Mouse (Mus musculus): ENCODE measurements around the gene Grin2d. TPM values are rescaled to one million over a fixed set of nuclear protein-coding genes. Genes with fewer than 3 reads are reported as not detected.

Grin2d gene
- polyA plus RNA-seq, 1 experiment from 2014 or later: 0.75 TPM

GRCm38 (mm10) chr7:45793969-45794585 is 84.1 kb downstream of the Grin2d start:
- 82% methylated on average over 25 of the region's 44 CpGs for WGBS
- H3K27me3 ChIP-seq (replicated peaks; ENCODE audit: insufficient read depth, low read length): peaks cover 3% of the 10 kb centered on the region; the same call in 1 of the 2 replicates

GRCm38 (mm10) chr7:45793240-45793639 is 84.9 kb downstream of the Grin2d start:
- no peak for ATAC-seq

More at GRCm38 (mm10) chr7:45793969-45794585, 84.1 kb downstream of the Grin2d start:
- no peak overlapping the region for H3K4me3 ChIP-seq (ENCODE audit: low read depth, low read length)
- H3K4me2 ChIP-seq (replicated peaks; ENCODE audit: low read depth, low read length): no peak overlapping the region
- ATAC-seq: no peak
- no peak overlapping the region for H3K9ac ChIP-seq (replicated peaks; ENCODE audit: low read depth)
- H3K4me1 ChIP-seq (ENCODE audit: insufficient read depth, low read depth, low read length): no peaks in the 10 kb centered on the region
- TF ChIP-seq EP300 (IDR thresholded peaks at IDR 0.05) (no peak), CTCF (IDR thresholded peaks at IDR 0.05) (no peak)
- H3K36me3 ChIP-seq (ENCODE audit: insufficient read depth, low read length): no peaks in the 10 kb centered on the region
- H3K27ac ChIP-seq (ENCODE audit: low read length): no peak overlapping the region
- no peak for DNase-seq (ENCODE audit: low spot score)
- H3K9me3 ChIP-seq (ENCODE audit: low read length): no peaks in the 10 kb centered on the region

GRCm38 (mm10) chr7:45791756-45792490 is 86.3 kb downstream of the Grin2d start:
- Histone ChIP-seq H3K9ac (replicated peaks; ENCODE audit: low read depth) (no peak overlapping the region), H3K36me3 (ENCODE audit: insufficient read depth, low read length) (no peaks in the 10 kb centered on the region), H3K27me3 (replicated peaks; ENCODE audit: insufficient read depth, low read length) (no peaks in the 10 kb centered on the region), H3K4me1 (ENCODE audit: insufficient read depth, low read depth, low read length) (no peaks in the 10 kb centered on the region), H3K4me3 (ENCODE audit: low read depth, low read length) (no peak overlapping the region), H3K27ac (ENCODE audit: low read length) (no peak overlapping the region), H3K9me3 (ENCODE audit: low read length) (no peaks in the 10 kb centered on the region), H3K4me2 (replicated peaks; ENCODE audit: low read depth, low read length) (no peak overlapping the region)
- WGBS: 68% methylated on average over 17 of the region's 17 CpGs
- no peak for TF ChIP-seq CTCF (IDR thresholded peaks at IDR 0.05)
- no peak for TF ChIP-seq EP300 (IDR thresholded peaks at IDR 0.05)
- ATAC-seq (no peak), DNase-seq (ENCODE audit: low spot score) (no peak)

More at GRCm38 (mm10) chr7:45793240-45793639, 84.9 kb downstream of the Grin2d start:
- H3K27me3 ChIP-seq (replicated peaks; ENCODE audit: insufficient read depth, low read length): no peaks in the 10 kb centered on the region; the same call in 1 of the 2 replicates
- WGBS: 80% methylated on average over 24 of the region's 24 CpGs
- H3K4me1 ChIP-seq (ENCODE audit: insufficient read depth, low read depth, low read length): no peaks in the 10 kb centered on the region
- no peak for TF ChIP-seq CTCF (IDR thresholded peaks at IDR 0.05)
- TF ChIP-seq EP300 (IDR thresholded peaks at IDR 0.05): no peak
- H3K9ac ChIP-seq (replicated peaks; ENCODE audit: low read depth): no peak overlapping the region
- H3K4me2 ChIP-seq (replicated peaks; ENCODE audit: low read depth, low read length): no peak overlapping the region
- no peaks in the 10 kb centered on the region for H3K9me3 ChIP-seq (ENCODE audit: low read length)
- DNase-seq (ENCODE audit: low spot score): no peak
- no peak overlapping the region for H3K27ac ChIP-seq (ENCODE audit: low read length)
- no peak overlapping the region for H3K4me3 ChIP-seq (ENCODE audit: low read depth, low read length)
- no peaks in the 10 kb centered on the region for H3K36me3 ChIP-seq (ENCODE audit: insufficient read depth, low read length)

GRCm38 (mm10) chr7:45790721-45791120 is 87.5 kb downstream of the Grin2d start:
- no peak overlapping the region for H3K27ac ChIP-seq (ENCODE audit: low read length)
- H3K9ac ChIP-seq (replicated peaks; ENCODE audit: low read depth): no peak overlapping the region
- H3K9me3 ChIP-seq (ENCODE audit: low read length): no peaks in the 10 kb centered on the region
- H3K4me3 ChIP-seq (ENCODE audit: low read depth, low read length): no peak overlapping the region
- H3K27me3 ChIP-seq (replicated peaks; ENCODE audit: insufficient read depth, low read length): 0 out of 2 replicates have a peak, but pooled peaks cover 3% of the 10 kb centered on the region
- H3K4me2 ChIP-seq (replicated peaks; ENCODE audit: low read depth, low read length): no peak overlapping the region
- 36% methylated on average over 6 of the region's 6 CpGs for WGBS
- TF ChIP-seq EP300 (IDR thresholded peaks at IDR 0.05) (no peak), CTCF (IDR thresholded peaks at IDR 0.05) (no peak)
- ATAC-seq (peak; percentile 47), DNase-seq (ENCODE audit: low spot score) (peak; percentile 31)
- no peaks in the 10 kb centered on the region; the same call in 1 of the 2 replicates for H3K4me1 ChIP-seq (ENCODE audit: insufficient read depth, low read depth, low read length)
- no peaks in the 10 kb centered on the region for H3K36me3 ChIP-seq (ENCODE audit: insufficient read depth, low read length)

- Histone ChIP-seq H3K36me3 (ENCODE audit: insufficient read depth, low read length) (no peaks in the 10 kb centered on the region), H3K4me1 (ENCODE audit: insufficient read depth, low read depth, low read length) (peaks cover 4% of the 10 kb centered on the region; the same call in 1 of the 2 replicates), H3K4me3 (ENCODE audit: low read depth, low read length) (no peak overlapping the region), H3K27ac (ENCODE audit: low read length) (no peak overlapping the region), H3K4me2 (replicated peaks; ENCODE audit: low read depth, low read length) (no peak overlapping the region), H3K27me3 (replicated peaks; ENCODE audit: insufficient read depth, low read length) (peaks cover 12% of the 10 kb centered on the region; the same call in 1 of the 2 replicates), H3K9ac (replicated peaks; ENCODE audit: low read depth) (no peak overlapping the region), H3K9me3 (ENCODE audit: low read length) (no peaks in the 10 kb centered on the region)
- TF ChIP-seq EP300 (IDR thresholded peaks at IDR 0.05) (no peak), CTCF (IDR thresholded peaks at IDR 0.05) (no peak)
- DNase-seq (ENCODE audit: low spot score): no peak
- ATAC-seq: no peak
- WGBS: 84% methylated on average over 22 of the region's 22 CpGs
Measured at GRCm38 (mm10) chr7:45787642-45788041, 90.5 kb downstream of the Grin2d start.

GRCm38 (mm10) chr7:45786661-45787413 is 91.3 kb downstream of the Grin2d start:
- H3K27me3 ChIP-seq (replicated peaks; ENCODE audit: insufficient read depth, low read length): peaks cover 12% of the 10 kb centered on the region; the same call in 1 of the 2 replicates
- DNase-seq (ENCODE audit: low spot score) (peak; percentile 52), ATAC-seq (peak; percentile 55; the same call in 1 of the 2 replicates)

More at GRCm38 (mm10) chr7:45786661-45787413, 91.3 kb downstream of the Grin2d start:
- Histone ChIP-seq H3K9ac (replicated peaks; ENCODE audit: low read depth) (no peak overlapping the region), H3K36me3 (ENCODE audit: insufficient read depth, low read length) (no peaks in the 10 kb centered on the region), H3K9me3 (ENCODE audit: low read length) (no peaks in the 10 kb centered on the region), H3K4me1 (ENCODE audit: insufficient read depth, low read depth, low read length) (peaks cover 4% of the 10 kb centered on the region; the same call in 1 of the 2 replicates), H3K4me2 (replicated peaks; ENCODE audit: low read depth, low read length) (peak overlapping the region; percentile 54), H3K4me3 (ENCODE audit: low read depth, low read length) (0 out of 2 replicates have a peak overlapping the region, but pooled peaks have one; percentile 0), H3K27ac (ENCODE audit: low read length) (no peak overlapping the region)
- WGBS: 10% methylated on average over 15 of the region's 17 CpGs
- TF ChIP-seq EP300 (IDR thresholded peaks at IDR 0.05) (no peak), CTCF (IDR thresholded peaks at IDR 0.05) (no peak)

All from lung, postnatal 0 days (tissue).